Mouse (Mus musculus): ENCODE measurements at regions not wholly inside any gene's neighbourhood (a gene's known extent, or its start where the extent isn't known, plus 50 kb on each side); places are given as distances from the start of the nearest gene placed in this dataset.
A peak's percentile ranks its signal among the peaks of the same experiment; 100 is the strongest.

DNA sequence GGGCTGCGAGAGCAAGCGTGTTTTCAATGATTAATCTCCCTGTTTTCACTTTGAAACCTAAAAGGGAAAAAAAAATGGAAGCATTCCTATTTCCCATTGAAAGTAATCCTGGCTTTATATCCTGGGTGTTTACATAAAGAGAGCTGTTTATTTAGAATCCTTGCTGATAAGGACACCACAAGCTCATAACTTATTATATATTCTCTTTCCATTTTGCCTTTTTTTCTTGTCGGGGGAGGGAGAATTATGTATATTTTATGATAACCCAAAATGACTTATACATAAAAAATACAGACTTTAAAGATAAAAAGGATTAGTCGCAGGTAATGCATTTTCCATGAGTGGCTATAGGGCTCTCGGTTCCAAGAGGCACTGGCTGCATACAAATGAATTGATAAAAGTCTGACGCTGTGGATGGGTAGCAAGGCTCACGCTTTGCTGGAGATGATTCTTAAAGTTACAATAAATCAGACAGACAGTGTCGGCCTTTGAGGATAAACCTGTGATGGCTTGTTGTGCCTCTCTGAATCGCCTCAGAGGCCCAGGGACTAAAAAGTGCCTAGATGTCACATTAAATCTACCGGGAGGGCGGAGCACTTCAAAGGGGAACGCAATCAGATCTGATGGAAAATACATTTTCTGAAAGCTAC is 155.7 kb downstream of the Psat1 start:
- H3K9ac ChIP-seq: no peak overlapping the region
- no peaks in the 10 kb centered on the region for H3K36me3 ChIP-seq
- H3K4me1 ChIP-seq: peaks cover 24% of the 10 kb centered on the region
- peaks cover 19% of the 10 kb centered on the region for H3K27me3 ChIP-seq
- no peak for ATAC-seq (ENCODE audit: low FRiP score, low read depth)
- 36% methylated on average over 12 of the region's 12 CpGs for WGBS
- no peaks in the 10 kb centered on the region for H3K9me3 ChIP-seq
- H3K4me2 ChIP-seq (replicated peaks): peak overlapping the region; percentile 46
- no peak overlapping the region for H3K27ac ChIP-seq
- H3K4me3 ChIP-seq: no peak overlapping the region

DNA sequence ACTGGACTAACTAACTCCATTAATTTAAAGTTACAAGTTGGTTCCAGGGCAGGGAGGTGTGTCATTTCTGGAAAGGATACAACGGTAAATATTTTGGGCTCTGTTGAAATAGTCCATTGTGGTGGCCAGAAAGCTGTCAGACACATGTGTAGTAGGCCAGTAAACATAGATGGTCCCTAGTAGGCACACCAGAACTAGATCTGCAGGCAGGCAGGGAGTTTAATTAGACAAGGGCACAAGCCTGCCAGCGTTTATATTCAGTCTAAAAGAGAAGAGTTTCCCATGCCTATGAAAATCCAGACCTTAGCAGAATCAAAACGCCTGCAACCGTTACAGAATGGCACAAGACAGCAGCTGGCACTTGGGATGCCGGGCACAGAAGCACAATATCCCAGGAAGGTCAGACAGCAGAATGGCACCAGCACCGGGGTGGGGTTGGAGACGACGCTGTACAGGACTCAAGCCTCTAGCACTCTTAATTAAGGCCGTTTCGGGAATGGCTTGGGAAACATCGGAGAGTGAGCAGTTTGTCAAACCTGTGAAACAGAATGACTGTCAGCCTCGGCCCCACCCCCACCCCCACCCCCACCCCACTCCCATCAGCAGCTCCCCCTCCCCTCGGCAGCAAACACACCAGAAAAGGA is 156.4 kb downstream of the Psat1 start:
- H3K4me3 ChIP-seq: no peak overlapping the region
- peak overlapping the region; percentile 46 for H3K4me2 ChIP-seq (replicated peaks)
- no peak overlapping the region for H3K9ac ChIP-seq
- no peak overlapping the region for H3K27ac ChIP-seq
- peaks cover 22% of the 10 kb centered on the region for H3K4me1 ChIP-seq
- no peak for ATAC-seq (ENCODE audit: low FRiP score, low read depth)
- peaks cover 18% of the 10 kb centered on the region; the same call in 1 of the 2 replicates for H3K27me3 ChIP-seq
- 17% methylated on average over 13 of the region's 13 CpGs for WGBS
- H3K36me3 ChIP-seq: no peaks in the 10 kb centered on the region
- no peaks in the 10 kb centered on the region for H3K9me3 ChIP-seq

DNA sequence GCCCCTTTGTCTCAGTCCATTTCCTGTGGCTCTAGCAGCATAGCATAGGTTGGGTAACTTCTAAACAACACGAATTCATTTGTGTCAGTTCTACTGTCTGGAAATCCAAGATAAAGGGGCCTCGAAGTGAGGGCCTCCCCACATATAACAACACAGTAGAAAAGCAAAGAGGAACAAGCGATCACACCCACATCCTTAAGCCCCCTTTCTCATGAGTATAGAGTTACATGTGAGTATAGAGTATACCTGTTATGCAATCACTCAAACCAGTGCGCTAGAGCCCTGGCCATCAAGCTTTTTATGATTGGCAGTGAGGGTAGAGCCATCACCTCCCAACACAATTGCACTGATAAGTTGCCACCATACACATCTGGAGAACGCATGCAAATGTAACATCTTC is 157.4 kb downstream of the Psat1 start:
- WGBS: 81% methylated on average over 5 of the region's 5 CpGs
- Histone ChIP-seq H3K4me1 (peaks cover 22% of the 10 kb centered on the region), H3K4me3 (no peak overlapping the region), H3K9me3 (no peaks in the 10 kb centered on the region), H3K27ac (no peak overlapping the region), H3K9ac (no peak overlapping the region), H3K36me3 (no peaks in the 10 kb centered on the region), H3K4me2 (replicated peaks) (no peak overlapping the region), H3K27me3 (peaks cover 16% of the 10 kb centered on the region; the same call in 1 of the 2 replicates)
- no peak for ATAC-seq (ENCODE audit: low FRiP score, low read depth)

DNA sequence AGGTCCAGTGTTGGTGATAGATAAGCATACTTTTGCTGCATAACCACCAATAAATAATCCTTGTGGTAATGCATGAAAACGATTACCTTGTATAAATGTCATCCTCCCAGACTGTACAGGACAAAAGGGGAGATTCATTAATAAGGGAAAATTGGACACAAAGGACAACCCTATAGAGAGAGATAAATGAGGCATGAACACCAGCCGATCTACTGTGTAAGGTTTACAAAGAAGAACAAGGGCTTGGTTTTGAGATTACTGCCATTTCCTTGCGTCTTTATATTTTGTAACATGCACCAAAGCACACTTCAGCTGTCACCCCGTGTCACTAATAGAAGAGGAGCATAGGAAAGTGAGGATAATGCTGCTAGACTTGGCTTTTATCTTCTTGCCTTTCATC is 162.5 kb downstream of the Psat1 start:
- no peak overlapping the region for H3K4me3 ChIP-seq
- no peak overlapping the region for H3K9ac ChIP-seq
- H3K27ac ChIP-seq: no peak overlapping the region
- WGBS: 76% methylated on average over 4 of the region's 4 CpGs
- no peak overlapping the region for H3K4me2 ChIP-seq (replicated peaks)
- ATAC-seq (ENCODE audit: low FRiP score, low read depth): no peak
- H3K9me3 ChIP-seq: peaks cover 5% of the 10 kb centered on the region
- H3K36me3 ChIP-seq: no peaks in the 10 kb centered on the region
- H3K4me1 ChIP-seq: no peaks in the 10 kb centered on the region
- H3K27me3 ChIP-seq: 0 out of 2 replicates have a peak, but pooled peaks cover under 1% of the 10 kb centered on the region

DNA sequence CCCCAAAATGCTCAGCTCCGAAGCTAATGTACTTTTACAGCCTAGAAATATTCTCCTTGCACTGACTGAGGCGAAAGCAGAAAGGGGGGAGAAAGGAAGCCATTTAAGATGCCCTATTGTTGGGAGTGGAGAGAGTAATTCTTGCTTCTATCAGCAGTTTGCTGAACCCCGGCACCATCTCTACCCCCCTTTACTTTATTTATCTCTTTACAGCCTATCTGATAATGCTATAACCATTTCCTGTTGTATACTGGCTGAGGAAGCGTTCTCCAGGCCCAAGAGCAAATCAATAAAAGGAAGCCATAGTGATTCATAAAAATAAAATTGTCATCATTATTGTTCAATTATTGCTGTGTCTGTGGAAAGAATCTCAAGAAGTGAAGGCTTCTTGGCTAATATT is 177.5 kb downstream of the Psat1 start:
- WGBS: 36% methylated on average over 4 of the region's 4 CpGs

DNA sequence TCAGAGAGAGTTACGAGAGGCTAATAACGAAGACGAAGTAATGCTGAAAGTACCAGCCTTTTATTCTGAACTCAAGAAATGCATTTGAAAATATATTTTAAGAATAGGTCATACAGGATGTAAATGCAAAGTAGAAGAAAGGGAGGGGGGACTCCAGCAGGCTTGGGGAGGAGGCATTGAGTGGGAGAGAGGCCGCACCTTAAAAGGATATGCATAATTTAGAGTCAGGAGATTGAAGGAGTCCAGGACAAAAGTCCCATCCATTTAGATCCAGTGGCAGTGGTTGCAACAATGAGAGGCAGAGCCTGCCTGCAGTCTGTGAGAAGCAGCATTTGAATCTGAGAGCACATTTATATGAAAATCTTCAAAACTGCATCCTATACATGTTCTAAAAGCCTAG is 186.1 kb downstream of the Psat1 start:
- 76% methylated on average over 4 of the region's 4 CpGs for WGBS
- Histone ChIP-seq H3K27ac (no peak overlapping the region), H3K9me3 (no peaks in the 10 kb centered on the region), H3K4me2 (replicated peaks) (no peak overlapping the region), H3K27me3 (no peaks in the 10 kb centered on the region), H3K9ac (no peak overlapping the region), H3K4me3 (no peak overlapping the region), H3K4me1 (no peaks in the 10 kb centered on the region), H3K36me3 (no peaks in the 10 kb centered on the region)
- no peak for ATAC-seq (ENCODE audit: low FRiP score, low read depth)

More for the DNA sequence above, 177.5 kb downstream of the Psat1 start:
- Histone ChIP-seq H3K4me1 (peaks cover 23% of the 10 kb centered on the region), H3K9me3 (no peaks in the 10 kb centered on the region), H3K36me3 (no peaks in the 10 kb centered on the region), H3K27me3 (no peaks in the 10 kb centered on the region), H3K27ac (no peak overlapping the region), H3K9ac (no peak overlapping the region), H3K4me2 (replicated peaks) (no peak overlapping the region), H3K4me3 (no peak overlapping the region)
- ATAC-seq (ENCODE audit: low FRiP score, low read depth): no peak

DNA sequence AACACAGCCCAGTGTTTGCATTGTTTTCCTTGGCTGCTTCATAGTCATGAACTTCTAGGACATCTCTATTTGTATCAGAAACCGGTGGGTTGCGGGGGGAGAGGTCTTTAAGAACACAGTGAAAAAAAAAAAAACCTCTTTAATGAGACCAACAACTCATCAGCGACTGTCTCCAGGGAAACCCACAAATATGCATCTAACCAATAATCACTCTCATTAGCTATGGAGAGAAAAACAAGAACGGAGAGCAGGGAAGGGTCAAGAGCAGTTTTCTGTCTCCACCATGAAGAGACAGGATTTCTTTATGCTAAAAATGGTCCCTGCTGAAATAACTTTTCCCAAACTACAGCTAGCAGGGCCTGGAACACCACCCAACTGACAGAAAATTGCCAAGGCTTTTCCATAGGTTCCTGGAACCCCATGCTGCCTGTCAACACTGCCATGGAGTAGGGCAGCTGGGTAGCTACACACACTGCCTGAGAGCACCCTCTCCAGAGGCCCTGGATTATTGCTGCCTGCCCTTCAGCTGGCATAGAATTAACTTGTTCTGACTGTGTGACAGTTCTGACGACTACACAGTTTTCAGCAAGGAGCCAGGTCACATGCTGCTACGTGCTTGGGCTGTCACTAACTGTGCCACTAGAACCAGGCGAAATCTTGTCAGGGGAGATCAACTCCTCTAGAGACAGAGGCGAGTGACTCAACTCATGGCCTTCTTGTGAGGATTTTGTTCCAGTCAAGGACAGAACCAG is 201.9 kb downstream of the Psat1 start:
- Histone ChIP-seq H3K27ac (no peak overlapping the region), H3K36me3 (no peaks in the 10 kb centered on the region), H3K9ac (no peak overlapping the region), H3K9me3 (no peaks in the 10 kb centered on the region), H3K4me1 (no peaks in the 10 kb centered on the region), H3K27me3 (no peaks in the 10 kb centered on the region), H3K4me3 (no peak overlapping the region), H3K4me2 (replicated peaks) (no peak overlapping the region)
- no peak for ATAC-seq (ENCODE audit: low FRiP score, low read depth)
- WGBS: 68% methylated on average over 8 of the region's 8 CpGs

DNA sequence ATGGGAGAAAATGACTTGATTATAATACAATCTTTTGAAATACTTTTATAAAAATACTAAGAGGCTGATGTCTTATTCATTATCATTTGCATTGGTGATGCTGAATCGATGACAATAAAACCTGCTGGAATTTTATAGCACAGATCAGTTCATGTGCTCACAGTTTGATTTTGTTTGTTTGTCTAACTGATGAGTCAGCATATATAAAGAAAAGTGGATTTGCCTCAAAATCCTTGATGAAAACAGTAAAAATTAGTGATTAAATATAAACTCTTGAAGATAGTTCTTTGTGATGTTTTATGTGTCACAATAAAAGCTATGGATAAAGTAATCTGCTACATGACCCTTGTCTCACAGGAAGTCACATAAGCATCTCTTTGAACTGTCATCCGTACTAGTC is 210.9 kb downstream of the Psat1 start:
- Histone ChIP-seq H3K27me3 (no peaks in the 10 kb centered on the region), H3K4me3 (no peak overlapping the region), H3K4me2 (replicated peaks) (no peak overlapping the region), H3K36me3 (no peaks in the 10 kb centered on the region), H3K4me1 (peaks cover 8% of the 10 kb centered on the region), H3K9me3 (no peaks in the 10 kb centered on the region), H3K27ac (no peak overlapping the region), H3K9ac (no peak overlapping the region)
- ATAC-seq (ENCODE audit: low FRiP score, low read depth): no peak
- 84% methylated on average over 2 of the region's 2 CpGs for WGBS

DNA sequence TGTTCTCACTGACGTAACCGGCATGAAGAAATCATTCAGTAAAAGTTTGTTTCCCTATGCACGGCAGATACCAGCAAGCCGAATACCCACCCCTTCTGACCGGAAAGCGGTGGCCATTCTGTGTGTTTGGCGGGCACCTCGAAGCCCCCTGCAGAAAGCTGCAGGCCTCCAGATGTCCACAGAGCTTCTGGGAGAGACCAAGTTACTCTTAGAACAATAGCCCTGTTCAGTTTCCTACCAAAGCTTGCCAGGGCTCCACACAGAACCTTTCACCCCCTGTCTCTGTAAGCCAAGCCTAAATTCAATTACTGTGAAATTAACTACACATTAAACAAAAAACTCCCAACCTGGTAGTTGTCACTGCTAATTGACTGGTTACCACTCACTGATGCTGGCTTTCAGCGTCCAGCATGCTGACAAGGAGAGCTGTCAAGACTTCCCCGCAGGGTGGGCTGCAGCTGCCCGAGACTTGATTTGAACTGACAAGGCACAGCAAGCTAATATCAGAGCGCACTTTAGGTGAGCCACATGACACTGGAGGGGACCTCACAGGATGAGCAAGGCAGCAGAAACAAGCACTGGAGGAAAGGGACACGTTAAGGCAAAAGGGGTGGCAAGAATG is 220.2 kb downstream of the Psat1 start:
- H3K9me3 ChIP-seq: no peaks in the 10 kb centered on the region
- no peak overlapping the region for H3K27ac ChIP-seq
- no peaks in the 10 kb centered on the region for H3K4me1 ChIP-seq
- H3K9ac ChIP-seq: no peak overlapping the region
- H3K36me3 ChIP-seq: no peaks in the 10 kb centered on the region
- H3K27me3 ChIP-seq: no peaks in the 10 kb centered on the region
- H3K4me3 ChIP-seq: no peak overlapping the region
- ATAC-seq (ENCODE audit: low FRiP score, low read depth): no peak
- H3K4me2 ChIP-seq (replicated peaks): no peak overlapping the region
- WGBS: 56% methylated on average over 13 of the region's 13 CpGs

DNA sequence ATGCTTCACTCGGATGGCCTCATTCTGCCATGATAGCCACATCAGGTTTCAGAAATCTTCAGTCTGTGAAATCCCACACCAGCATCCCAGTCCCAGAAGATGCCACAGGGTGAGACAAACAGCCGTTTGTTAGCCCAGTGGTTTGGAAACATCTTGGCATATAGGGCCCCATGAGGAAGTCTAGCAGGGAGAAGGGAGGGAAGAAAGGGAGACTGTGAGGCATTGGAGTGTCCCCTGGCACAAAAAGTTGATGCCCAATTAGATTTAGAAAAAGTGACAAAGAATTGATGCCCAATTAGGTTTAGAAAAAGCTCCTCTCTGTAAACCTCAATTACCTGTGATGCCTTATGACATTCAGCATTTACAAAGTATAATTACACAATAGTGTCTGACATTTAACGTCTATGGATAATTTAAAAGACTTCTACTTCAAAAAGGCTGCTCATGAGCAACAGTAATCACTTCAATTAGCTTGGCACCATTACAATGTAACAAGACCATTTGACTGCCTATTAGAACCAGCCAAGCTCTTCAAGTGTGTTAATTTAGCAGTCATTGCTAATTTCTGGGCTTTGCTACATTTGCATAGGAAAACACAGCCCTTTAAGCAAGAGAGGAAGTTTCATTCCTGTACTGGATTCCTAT is 254.6 kb downstream of the Psat1 start:
- Histone ChIP-seq H3K27me3 (no peaks in the 10 kb centered on the region), H3K4me2 (replicated peaks) (no peak overlapping the region), H3K9me3 (no peaks in the 10 kb centered on the region), H3K27ac (no peak overlapping the region), H3K4me1 (no peaks in the 10 kb centered on the region), H3K4me3 (no peak overlapping the region), H3K36me3 (no peaks in the 10 kb centered on the region), H3K9ac (no peak overlapping the region)
- WGBS: 43% methylated on average over 3 of the region's 3 CpGs
- ATAC-seq (ENCODE audit: low FRiP score, low read depth): no peak

DNA sequence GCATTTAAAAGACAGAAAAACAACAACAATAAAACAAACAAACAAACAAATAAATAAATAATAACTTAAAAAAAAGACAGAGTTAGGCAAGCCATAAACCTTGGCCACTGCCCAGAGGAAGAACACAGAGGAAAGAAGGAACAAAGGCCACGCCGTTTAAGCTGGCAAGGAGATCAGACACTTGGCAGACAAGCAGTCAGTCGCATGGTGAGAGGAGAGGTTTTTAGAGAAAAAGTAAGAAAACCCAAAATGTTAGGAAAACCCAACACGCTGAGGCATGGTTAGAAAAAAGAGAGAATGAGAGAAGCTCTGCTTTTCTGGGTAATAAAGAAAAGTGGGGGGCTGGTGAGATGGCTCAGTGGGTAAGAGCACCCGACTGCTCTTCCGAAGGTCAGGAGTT is 277.1 kb downstream of the Psat1 start:
- Histone ChIP-seq H3K9me3 (no peaks in the 10 kb centered on the region), H3K27ac (no peak overlapping the region), H3K4me2 (replicated peaks) (no peak overlapping the region), H3K4me3 (no peak overlapping the region), H3K9ac (no peak overlapping the region), H3K4me1 (peaks cover 13% of the 10 kb centered on the region), H3K27me3 (no peaks in the 10 kb centered on the region), H3K36me3 (no peaks in the 10 kb centered on the region)
- ATAC-seq (ENCODE audit: low FRiP score, low read depth): no peak
- 78% methylated on average over 6 of the region's 6 CpGs for WGBS

DNA sequence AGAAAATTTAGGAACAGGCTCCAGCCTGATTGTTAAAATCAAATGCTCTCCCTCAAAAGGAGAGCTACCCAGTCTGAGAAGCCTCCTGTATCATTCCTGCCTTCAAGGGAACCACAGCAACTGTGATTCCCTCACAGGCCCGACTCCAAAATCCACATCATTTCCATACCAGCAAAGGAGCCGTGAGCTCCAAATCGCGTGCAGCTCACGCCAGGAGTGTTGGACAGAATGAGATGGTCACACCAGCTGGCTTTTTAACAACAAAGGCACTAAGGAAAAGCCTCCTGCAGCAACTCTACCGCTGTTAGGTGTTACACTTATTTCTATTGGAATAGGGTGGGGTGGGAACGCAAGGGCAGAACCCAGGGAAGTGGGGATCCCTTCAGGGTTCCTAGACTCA is 277.6 kb downstream of the Psat1 start:
- no peak overlapping the region for H3K4me3 ChIP-seq
- no peak overlapping the region for H3K9ac ChIP-seq
- WGBS: 52% methylated on average over 7 of the region's 7 CpGs
- no peak for ATAC-seq (ENCODE audit: low FRiP score, low read depth)
- no peaks in the 10 kb centered on the region for H3K9me3 ChIP-seq
- H3K36me3 ChIP-seq: no peaks in the 10 kb centered on the region
- H3K4me2 ChIP-seq (replicated peaks): no peak overlapping the region
- no peak overlapping the region for H3K27ac ChIP-seq
- no peaks in the 10 kb centered on the region for H3K27me3 ChIP-seq
- H3K4me1 ChIP-seq: peaks cover 13% of the 10 kb centered on the region

Data from limb, embryonic 13.5 days (tissue).